Mouse (Mus musculus) gastrocnemius, postnatal 36 days (tissue): ENCODE results near the gene App. TPM values are rescaled to one million over a fixed set of nuclear protein-coding genes. Genes with fewer than 3 reads are reported as not detected.

Source experiments
- DNase-seq, 2 experiments: peaks; one replicate each; pipeline ENCODE4 v3.0.0; 2022
- intact Hi-C: fragments of 180-260 bp; cut with DNase I; formaldehyde crosslinking; loops from one replicate; pipeline ENCODE4 v1.15.1; 2025
- total RNA-seq, 2 experiments: library from RNA; stranded (reverse); gene quantifications; 2 replicates each; pipeline ENCODE4 v1.2.3; 2021

Gene App
- total RNA-seq, 2 experiments from 2014 or later = 67.9 to 83.3 TPM

- DNase-seq = no peak
- intact Hi-C loops = no loop called here
Measured at GRCm38 (mm10) chr16:85095923-85096322, 77.6 kb downstream of the App start.

- no peak for DNase-seq
- intact Hi-C loops = no loop called here
Measured at GRCm38 (mm10) chr16:85092644-85093091, 80.9 kb downstream of the App start.

GRCm38 (mm10) chr16:85092183-85092582 lies 81.4 kb downstream of the App start:
- intact Hi-C loops = no loop called here
- DNase-seq = no peak

- intact Hi-C loops = no loop called here
- DNase-seq = no peak
Measured at GRCm38 (mm10) chr16:85090992-85091391, 82.6 kb downstream of the App start.

GRCm38 (mm10) chr16:85088126-85088525 lies 85.4 kb downstream of the App start:
- intact Hi-C loops = no loop called here
- no peak for DNase-seq

- intact Hi-C loops = no loop called here
- DNase-seq = no peak
Measured at GRCm38 (mm10) chr16:85086303-85086702, 87.3 kb downstream of the App start.

GRCm38 (mm10) chr16:85085902-85086301 lies 87.7 kb downstream of the App start:
- intact Hi-C loops = no loop called here
- DNase-seq = no peak

GRCm38 (mm10) chr16:85084152-85084551 lies 89.4 kb downstream of the App start:
- no peak for DNase-seq
- intact Hi-C loops = no loop called here

GRCm38 (mm10) chr16:85075330-85075729 lies 98.2 kb downstream of the App start:
- intact Hi-C loops = no loop called here
- no peak for DNase-seq

GRCm38 (mm10) chr16:85074889-85075288 lies 98.7 kb downstream of the App start:
- no peak for DNase-seq
- intact Hi-C loops = no loop called here

- intact Hi-C loops = no loop called here
- no peak for DNase-seq
Measured at GRCm38 (mm10) chr16:85072624-85073023, 100.9 kb downstream of the App start.

GRCm38 (mm10) chr16:85071791-85072190 lies 101.8 kb downstream of the App start:
- intact Hi-C loops = no loop called here
- DNase-seq = no peak

- intact Hi-C loops = no loop called here
- DNase-seq = no peak
Measured at GRCm38 (mm10) chr16:85071248-85071647, 102.3 kb downstream of the App start.

GRCm38 (mm10) chr16:85067254-85067893 lies 106.2 kb downstream of the App start:
- no peak for DNase-seq
- intact Hi-C loops = loop anchor here (10.0 kb wide), 1 partner anchor 107 kb away; the partner anchor contains the start of gene App

- DNase-seq = no peak
- intact Hi-C loops = loop anchor here (10.0 kb wide), 1 partner anchor 109 kb away; the partner anchor contains the start of gene App
Measured at GRCm38 (mm10) chr16:85066227-85066626, 107.3 kb downstream of the App start.

GRCm38 (mm10) chr16:85064800-85065199 lies 108.8 kb downstream of the App start:
- intact Hi-C loops = loop anchor here (10.0 kb wide), 1 partner anchor 110 kb away; the partner anchor contains the start of gene App
- DNase-seq = no peak

GRCm38 (mm10) chr16:85062732-85063131 lies 110.8 kb downstream of the App start:
- no peak for DNase-seq
- intact Hi-C loops = loop anchor here (10.0 kb wide), 1 partner anchor 112 kb away; the partner anchor contains the start of gene App

GRCm38 (mm10) chr16:85061725-85062124 lies 111.8 kb downstream of the App start:
- DNase-seq = no peak
- intact Hi-C loops = loop anchor here (10.0 kb wide), 1 partner anchor 113 kb away; the partner anchor contains the start of gene App

- intact Hi-C loops = no loop called here
- no peak for DNase-seq
Measured at GRCm38 (mm10) chr16:85058138-85058537, 115.4 kb downstream of the App start.

- intact Hi-C loops = no loop called here
- DNase-seq = no peak
Measured at GRCm38 (mm10) chr16:85056212-85056611, 117.4 kb downstream of the App start.

GRCm38 (mm10) chr16:85053996-85054395 lies 119.6 kb downstream of the App start:
- DNase-seq = no peak
- intact Hi-C loops = no loop called here

GRCm38 (mm10) chr16:85047310-85047709 lies 126.3 kb downstream of the App start:
- no peak for DNase-seq
- intact Hi-C loops = no loop called here
